Mouse (Mus musculus) B cell, adult 62 days (primary cell): Measurements from ENCODE around the gene 3100002H09Rik. TPM values are rescaled to one million over a fixed set of nuclear protein-coding genes. Genes with fewer than 3 reads are reported as not detected.

Experiments
- total RNA-seq: library from RNA; stranded (reverse); gene quantifications from 4 replicates; pipeline ENCODE4 v1.2.4, GENCODE M21; 2023

Gene 3100002H09Rik
- total RNA-seq, result not detected in 4 replicates

GRCm38 (mm10) chr4:124610703-124611102, at the start of gene 3100002H09Rik:
Gene 3100002H09Rik (minus strand): TSS chr4:124610803.

GRCm38 (mm10) chr4:124656518-124656853, 45.9 kb upstream of the 3100002H09Rik start, which contains the start of gene Pou3f1:
Gene Pou3f1 (plus strand): TSS chr4:124656807.

Other genes starting within 250 kb of the 3100002H09Rik start
- gene Pou3f1, start 46.0 kb upstream of the 3100002H09Rik start, total RNA-seq, result not detected in 4 replicates
- 19.1 to 21.9 TPM (median 21.0 TPM) in 4 replicates for gene Utp11, start 82.8 kb upstream of the 3100002H09Rik start, total RNA-seq
- gene Fhl3, start 89.9 kb upstream of the 3100002H09Rik start, total RNA-seq, result 11.4 to 13.3 TPM (median 12.5 TPM) in 4 replicates
- gene Sf3a3, start 104.0 kb upstream of the 3100002H09Rik start, total RNA-seq, result 47.0 to 62.9 TPM (median 54.7 TPM) in 4 replicates
- 33.1 to 47.4 TPM (median 40.8 TPM) in 4 replicates for gene Inpp5b, start 131.0 kb upstream of the 3100002H09Rik start, total RNA-seq
- gene Mtf1, start 191.3 kb upstream of the 3100002H09Rik start, total RNA-seq, result 35.5 to 42.3 TPM (median 40.0 TPM) in 4 replicates
- 101 to 124 TPM (median 115 TPM) in 4 replicates for gene Yrdc, start 239.9 kb upstream of the 3100002H09Rik start, total RNA-seq
- 9.6 to 14.4 TPM (median 12.3 TPM) in 4 replicates for gene 1110065P20Rik, start 240.4 kb upstream of the 3100002H09Rik start, total RNA-seq